In the genomic region with DNA sequence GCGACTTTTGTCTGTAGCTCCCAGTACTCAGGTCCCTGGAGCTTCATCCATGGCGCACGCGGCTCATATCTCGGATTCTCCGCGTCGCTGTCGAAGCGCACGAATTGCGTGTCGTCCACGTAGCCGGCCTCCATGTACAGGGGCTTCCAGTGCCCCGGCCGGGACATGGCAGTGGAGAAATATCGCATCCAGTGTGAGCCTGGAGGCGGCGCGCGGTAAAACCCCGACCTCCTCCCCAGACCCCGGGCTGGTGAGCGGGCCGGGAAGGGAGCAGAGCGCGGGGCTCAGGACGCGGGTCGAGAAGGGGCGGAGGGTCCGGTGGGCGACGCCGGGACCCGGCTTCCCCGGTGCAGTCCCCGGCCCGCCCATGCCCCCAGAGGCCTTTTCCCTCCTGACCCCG, we compare ENCODE assay signal across 8 mouse cellular contexts. TPM values are rescaled to one million over a fixed set of nuclear protein-coding genes. Genes with fewer than 3 reads are reported as not detected.
A peak's percentile ranks its signal among the peaks of the same experiment; 100 is the strongest.
DNase-seq lines count a peak whose midpoint lies in the region; ATAC-seq and TF ChIP-seq lines count a peak whose summit lies in the region.

No protein-coding gene starts in this region.

- WGBS in liver, adult 2 months, result under 1% methylated on average over 41 of the region's 41 CpGs
- WGBS in embryonic facial prominence, embryonic 12.5 days, result under 1% methylated on average over 38 of the region's 41 CpGs
- WGBS in intestine, postnatal 0 days, result 0% methylated on average over 39 of the region's 41 CpGs
- under 1% methylated on average over 36 of the region's 41 CpGs for WGBS in neural tube, embryonic 11.5 days
- under 1% methylated on average over 40 of the region's 41 CpGs for WGBS in cerebellum, adult 2 months

- H3K79me2 ChIP-seq in liver, adult 2 months (ENCODE audit: control insufficient read depth, insufficient read depth, low read length), result no peaks in the 10 kb centered on the region

- no peak for ATAC-seq in embryonic facial prominence, embryonic 12.5 days (ENCODE audit: insufficient number of reproducible peaks, insufficient read depth, low FRiP score, low TSS enrichment)
- ATAC-seq in intestine, postnatal 0 days, result no peak
- ATAC-seq in neural tube, embryonic 11.5 days (ENCODE audit: insufficient read depth, low FRiP score, low TSS enrichment), result no peak

- no peak for TF ChIP-seq POLR2A in liver, adult 2 months (IDR thresholded peaks at IDR 0.05; ENCODE audit: extremely low read depth, insufficient read depth, low read length)
- TF ChIP-seq POLR2A in cerebellum, adult 2 months (IDR thresholded peaks at IDR 0.05; ENCODE audit: borderline replicate concordance, insufficient read depth, low read length), result no peak

- H3K4me1 ChIP-seq in liver, adult 2 months (ENCODE audit: control insufficient read depth, insufficient read depth, low read length), result no peaks in the 10 kb centered on the region
- H3K4me1 ChIP-seq in embryonic facial prominence, embryonic 12.5 days, result peaks cover 8% of the 10 kb centered on the region; the same call in 1 of the 2 replicates
- H3K4me1 ChIP-seq in intestine, postnatal 0 days (replicated peaks; ENCODE audit: control insufficient read depth, insufficient read depth, low read length), result no peaks in the 10 kb centered on the region
- no peaks in the 10 kb centered on the region for H3K4me1 ChIP-seq in neural tube, embryonic 11.5 days (ENCODE audit: control insufficient read depth, insufficient read depth, low read length)
- H3K4me1 ChIP-seq in cerebellum, adult 2 months (ENCODE audit: control insufficient read depth, insufficient read depth, low read length), result no peaks in the 10 kb centered on the region

- no peaks in the 10 kb centered on the region for H3K27me3 ChIP-seq in liver, adult 2 months (ENCODE audit: control insufficient read depth, insufficient read depth, low read length)
- H3K27me3 ChIP-seq in embryonic facial prominence, embryonic 12.5 days, result peaks cover 74% of the 10 kb centered on the region
- peaks cover 34% of the 10 kb centered on the region; the same call in 1 of the 2 replicates for H3K27me3 ChIP-seq in intestine, postnatal 0 days (replicated peaks; ENCODE audit: control insufficient read depth, insufficient read depth, low read length)
- peaks cover 29% of the 10 kb centered on the region for H3K27me3 ChIP-seq in neural tube, embryonic 11.5 days (ENCODE audit: control insufficient read depth, insufficient read depth, low read length)
- H3K27me3 ChIP-seq in cerebellum, adult 2 months (ENCODE audit: control insufficient read depth, insufficient read depth, low read length), result no peaks in the 10 kb centered on the region; the same call in 1 of the 2 replicates

- no peak for DNase-seq in liver, adult 2 months (ENCODE audit: extremely low read depth, low read depth, low spot score)
- DNase-seq in liver, result no peak
- peak; percentile 36 for DNase-seq in neural tube, embryonic 11.5 days (ENCODE audit: low spot score)
- DNase-seq in cerebellum, adult 9-10 months, result no peak
- DNase-seq in frontal cortex, postnatal 14 days (ENCODE audit: low spot score in 2 of 2), result no peak
- no peak for DNase-seq in cerebellum, adult 2 months

- peak overlapping the region; percentile 68 for H3K9ac ChIP-seq in liver, adult 2 months (ENCODE audit: low read depth, low read length)
- H3K9ac ChIP-seq in embryonic facial prominence, embryonic 12.5 days, result peak overlapping the region; percentile 3; the same call in 1 of the 2 replicates
- no peak overlapping the region for H3K9ac ChIP-seq in intestine, postnatal 0 days (ENCODE audit: low read depth, low read length)
- H3K9ac ChIP-seq in neural tube, embryonic 11.5 days (ENCODE audit: low read length), result no peak overlapping the region

- no peaks in the 10 kb centered on the region for H3K9me3 ChIP-seq in embryonic facial prominence, embryonic 12.5 days
- no peaks in the 10 kb centered on the region for H3K9me3 ChIP-seq in intestine, postnatal 0 days (ENCODE audit: control insufficient read depth)
- H3K9me3 ChIP-seq in neural tube, embryonic 11.5 days (ENCODE audit: control insufficient read depth, low read length), result no peaks in the 10 kb centered on the region

- TF ChIP-seq CTCF in liver, adult 2 months (IDR thresholded peaks at IDR 0.05; ENCODE audit: low read depth, low read length), result no peak
- no peak for TF ChIP-seq CTCF in intestine, postnatal 0 days (IDR thresholded peaks at IDR 0.05; ENCODE audit: low read depth)
- no peak for TF ChIP-seq CTCF in cerebellum, adult 2 months (IDR thresholded peaks at IDR 0.05; ENCODE audit: borderline replicate concordance, insufficient read depth, low read depth, low read length)

- no peak overlapping the region for H3K27ac ChIP-seq in liver, adult 2 months (replicated peaks; ENCODE audit: insufficient read depth, low read depth, low read length)
- H3K27ac ChIP-seq in embryonic facial prominence, embryonic 12.5 days, result no peak overlapping the region
- H3K27ac ChIP-seq in intestine, postnatal 0 days (ENCODE audit: low read depth, low read length), result no peak overlapping the region
- H3K27ac ChIP-seq in neural tube, embryonic 11.5 days (ENCODE audit: low read depth, low read length), result no peak overlapping the region
- H3K27ac ChIP-seq in cerebellum, adult 2 months (ENCODE audit: insufficient read depth, low read length), result no peak overlapping the region

- peak overlapping the region; percentile 47 for H3K4me2 ChIP-seq in embryonic facial prominence, embryonic 12.5 days (replicated peaks)
- peak overlapping the region; percentile 70 for H3K4me2 ChIP-seq in intestine, postnatal 0 days (replicated peaks; ENCODE audit: low read depth)
- H3K4me2 ChIP-seq in neural tube, embryonic 11.5 days (ENCODE audit: low read depth), result peak overlapping the region; percentile 44

- H3K36me3 ChIP-seq in liver, adult 2 months (ENCODE audit: control insufficient read depth, insufficient read depth, low read length), result no peaks in the 10 kb centered on the region
- no peaks in the 10 kb centered on the region for H3K36me3 ChIP-seq in embryonic facial prominence, embryonic 12.5 days
- no peaks in the 10 kb centered on the region for H3K36me3 ChIP-seq in intestine, postnatal 0 days (ENCODE audit: control insufficient read depth, insufficient read depth)
- no peaks in the 10 kb centered on the region for H3K36me3 ChIP-seq in neural tube, embryonic 11.5 days (ENCODE audit: control insufficient read depth, insufficient read depth, low read length)

- H3K4me3 ChIP-seq in liver, adult 2 months (ENCODE audit: insufficient read depth, low read depth, low read length), result peak overlapping the region; percentile 66
- H3K4me3 ChIP-seq in embryonic facial prominence, embryonic 12.5 days, result peak overlapping the region; percentile 25
- peak overlapping the region; percentile 41 for H3K4me3 ChIP-seq in intestine, postnatal 0 days (ENCODE audit: low read depth, low read length)
- H3K4me3 ChIP-seq in neural tube, embryonic 11.5 days (ENCODE audit: low read depth, low read length), result peak overlapping the region; percentile 23
- no peak overlapping the region for H3K4me3 ChIP-seq in cerebellum, adult 2 months (replicated peaks; ENCODE audit: insufficient read depth, low read depth, low read length)

RNA-seq across cellular contexts. Expression of gene H2-T3, which starts 15.8 kb away (rescaled TPM):
- not detected in 2 replicates for total RNA-seq in liver, adult 2 months (2014; rRNA removed)
- not detected in 2 replicates for polyA plus RNA-seq in liver, adult 2 months (2012; rRNA removed)
- not detected in 2 replicates for polyA plus RNA-seq in embryonic facial prominence, embryonic 12.5 days (2016; fragmentation: Nextera tagmentation; extraction: Ambion mirVana)
- 53.3 and 65.3 TPM in 2 replicates for polyA plus RNA-seq in intestine, postnatal 0 days (2015; fragmentation: Nextera tagmentation; extraction: Ambion mirVana)
- polyA plus RNA-seq in neural tube, embryonic 11.5 days (2014; fragmentation: Nextera tagmentation; extraction: Ambion mirVana), result not detected in 2 replicates
- not detected in 2 replicates for polyA plus RNA-seq in cerebellum, adult 2 months (2012; rRNA removed)

RNA-seq across cellular contexts. Expression of gene Gm8909, which starts 37.5 kb away (rescaled TPM):
- total RNA-seq in liver, adult 2 months (2014; rRNA removed), result not detected in 2 replicates
- not detected in 2 replicates for polyA plus RNA-seq in liver, adult 2 months (2012; rRNA removed)
- not detected in 2 replicates for polyA plus RNA-seq in embryonic facial prominence, embryonic 12.5 days (2016; fragmentation: Nextera tagmentation; extraction: Ambion mirVana)
- 28.7 and 31.1 TPM in 2 replicates for polyA plus RNA-seq in intestine, postnatal 0 days (2015; fragmentation: Nextera tagmentation; extraction: Ambion mirVana)
- polyA plus RNA-seq in neural tube, embryonic 11.5 days (2014; fragmentation: Nextera tagmentation; extraction: Ambion mirVana), result not detected in 2 replicates
- polyA plus RNA-seq in cerebellum, adult 2 months (2012; rRNA removed), result not detected in 2 replicates

RNA-seq across cellular contexts. Expression of gene Rpp21, which starts 52.0 kb away (rescaled TPM):
- 10.6 and 16.4 TPM in 2 replicates for total RNA-seq in liver, adult 2 months (2014; rRNA removed)
- polyA plus RNA-seq in liver, adult 2 months (2012; rRNA removed), result 42.7 and 43.6 TPM in 2 replicates
- 98.2 and 106 TPM in 2 replicates for polyA plus RNA-seq in embryonic facial prominence, embryonic 12.5 days (2016; fragmentation: Nextera tagmentation; extraction: Ambion mirVana)
- 103 and 110 TPM in 2 replicates for polyA plus RNA-seq in intestine, postnatal 0 days (2015; fragmentation: Nextera tagmentation; extraction: Ambion mirVana)
- 86.5 and 87.2 TPM in 2 replicates for polyA plus RNA-seq in neural tube, embryonic 11.5 days (2014; fragmentation: Nextera tagmentation; extraction: Ambion mirVana)
- polyA plus RNA-seq in cerebellum, adult 2 months (2012; rRNA removed), result 71.2 and 71.8 TPM in 2 replicates

Comparison
In these comparisons a context has a peak if more than half of its experiments do, and no peak if none do; other contexts are left out.
1. H3K9ac ChIP-seq: peak in liver, adult 2 months (single experiment) and embryonic facial prominence, embryonic 12.5 days (single experiment); none in intestine, postnatal 0 days (single experiment) and neural tube, embryonic 11.5 days (single experiment).
2. RNA of gene H2-T3, which starts 15.8 kb away (polyA plus RNA-seq): 53.3 to 65.3 TPM in intestine, postnatal 0 days; not detected in cerebellum, adult 2 months, not detected in liver, adult 2 months, not detected in embryonic facial prominence, embryonic 12.5 days and not detected in neural tube, embryonic 11.5 days; every median in the first group is over 10 times any median in the second.
3. RNA of gene Gm8909, which starts 37.5 kb away (polyA plus RNA-seq): 28.7 to 31.1 TPM in intestine, postnatal 0 days; not detected in liver, adult 2 months, not detected in embryonic facial prominence, embryonic 12.5 days, not detected in neural tube, embryonic 11.5 days and not detected in cerebellum, adult 2 months; every median in the first group is over 10 times any median in the second.
4. Peak in every context shown above with its lines, with median percentiles within 50 percentile points of each other: H3K4me2 ChIP-seq.